Mouse (Mus musculus) lung, postnatal 0 days (tissue): ENCODE measurements around the gene Sgpp2.

Experiments used
- CTCF ChIP-seq: IDR thresholded peaks from 2 replicates; pipeline ENCODE4 v1.5.1; 2016; ENCODE audit warnings: antibody characterized with exemption, mild to moderate bottlenecking
- EP300 ChIP-seq: IDR thresholded peaks from 2 replicates; pipeline ENCODE4 v1.6.1; 2016; ENCODE audit warnings: antibody characterized with exemption, mild to moderate bottlenecking, control low read depth

DNA sequence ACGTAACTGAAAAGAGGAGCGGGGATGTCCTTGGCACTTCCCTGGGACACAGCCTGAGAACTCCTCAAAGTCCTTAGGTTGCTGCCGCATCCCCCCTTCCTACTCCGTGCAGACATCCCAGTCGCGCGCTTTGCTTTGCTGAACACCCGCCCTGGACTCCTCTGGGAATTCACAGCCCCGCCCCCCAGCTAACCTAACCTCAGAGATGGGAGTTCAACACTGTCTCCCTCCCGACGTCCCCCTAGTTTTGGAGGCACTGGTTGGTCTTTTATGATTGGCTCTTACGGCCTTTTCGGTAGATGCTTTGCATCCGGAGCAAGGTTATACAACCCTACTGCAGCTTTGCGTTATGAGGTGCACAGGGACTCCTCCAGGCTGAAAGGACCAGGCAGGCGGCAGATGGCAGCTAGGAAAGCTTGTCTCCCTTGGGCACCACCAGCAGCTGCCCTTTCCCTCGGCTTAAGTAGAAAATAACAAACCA, 756 bp downstream of the Sgpp2 start:
- TF ChIP-seq CTCF (no peak), EP300 (no peak)
